ENCODE assay signal across 21 mouse cellular contexts in genomic region chr10:89681706-89682105, GRCm38 (mm10).
"Had no signal": no experiment of that assay in that cellular context is flagged by ENCODE, and none has a peak within 500 bp of the region (broad histone marks: within the 10 kb centered on the region; RNA-seq: fewer than 3 reads in every experiment).

No protein-coding gene starts in this region.

- ATAC-seq: forebrain, embryonic 13.5 days; forebrain, embryonic 14.5 days; forebrain, embryonic 15.5 days; forebrain, embryonic 16.5 days; forebrain, postnatal 0 days had no signal

- DNase-seq: cerebellum, adult 2 months; cerebellum, adult 8-10 months; cerebellum, adult 9-10 months; cerebellum, adult 9-11 months; cerebellum, postnatal 10 days; cerebellum, postnatal 14 days; cerebellum, postnatal 25 days; cerebellum, postnatal 36 days; embryo, embryonic 11 days; forebrain, postnatal 0 days; gastrocnemius, adult 2 months; gastrocnemius, postnatal 10 days; gastrocnemius, postnatal 14 days; gastrocnemius, postnatal 25 days; gastrocnemius, postnatal 36 days; heart, adult 18-20 months; heart, adult 2 months had no signal
